In the genomic region with DNA sequence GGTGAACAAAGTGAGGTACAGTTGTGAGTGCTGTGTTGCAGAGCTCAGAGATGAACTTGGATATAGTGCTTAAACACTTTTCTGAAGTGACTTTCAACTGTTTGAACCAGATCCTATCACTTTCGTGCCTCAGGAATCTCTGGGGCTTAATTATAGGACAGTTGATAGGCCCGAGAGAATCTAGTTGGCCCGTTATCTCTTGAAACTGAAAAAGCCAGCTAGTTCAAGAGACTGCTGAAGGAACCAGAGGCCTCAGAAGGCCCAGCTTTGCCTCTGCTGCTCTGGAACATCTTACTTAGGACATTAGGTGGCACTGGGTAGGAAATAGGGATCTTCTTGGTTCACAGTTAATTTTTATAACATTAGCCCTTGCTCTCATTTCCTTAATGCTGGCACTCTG, we compare ENCODE assay signal across 18 mouse cellular contexts. TPM values are rescaled to one million over a fixed set of nuclear protein-coding genes. Genes with fewer than 3 reads are reported as not detected.
DNase-seq lines count a peak whose midpoint lies in the region; ATAC-seq and TF ChIP-seq lines count a peak whose summit lies in the region.
"Had no signal": no experiment of that assay in that cellular context is flagged by ENCODE, and none has a peak within 500 bp of the region (broad histone marks: within the 10 kb centered on the region; RNA-seq: fewer than 3 reads in every experiment).

No protein-coding gene starts in this region.

- 13% methylated on average over 3 of the region's 3 CpGs for WGBS in heart, embryonic 13.5 days
- WGBS in liver, embryonic 13.5 days (ENCODE audit: insufficient replicate concordance): 7% methylated on average over 3 of the region's 3 CpGs
- 24% methylated on average over 3 of the region's 3 CpGs for WGBS in liver, embryonic 11.5 days
- WGBS in liver, embryonic 14.5 days (ENCODE audit: insufficient replicate concordance): 8% methylated on average over 3 of the region's 3 CpGs

- no peak for TF ChIP-seq CTCF in liver, embryonic 14.5 days (IDR thresholded peaks at IDR 0.05; ENCODE audit: low read depth)

- TF ChIP-seq EP300 in liver, embryonic 14.5 days (IDR thresholded peaks at IDR 0.05; ENCODE audit: low read depth): no peak

- H3K36me3 ChIP-seq in heart, embryonic 13.5 days: peaks cover 4% of the 10 kb centered on the region; the same call in 1 of the 2 replicates
- H3K36me3 ChIP-seq in liver, embryonic 13.5 days: no peaks in the 10 kb centered on the region
- H3K36me3 ChIP-seq in liver, embryonic 11.5 days (ENCODE audit: control insufficient read depth, insufficient read depth, low read length): no peaks in the 10 kb centered on the region
- no peaks in the 10 kb centered on the region for H3K36me3 ChIP-seq in liver, embryonic 14.5 days (replicated peaks; ENCODE audit: control insufficient read depth, insufficient read depth, low read depth)
- H3K36me3 ChIP-seq: embryonic facial prominence, embryonic 13.5 days; intestine, embryonic 15.5 days; lung, embryonic 15.5 days; neural tube, embryonic 12.5 days had no signal

- DNase-seq in heart, postnatal 10 days: no peak
- no peak for DNase-seq in liver, embryonic 13.5 days
- DNase-seq in liver, embryonic 11.5 days (ENCODE audit: low spot score): no peak
- no peak for DNase-seq in liver, embryonic 14.5 days (ENCODE audit: low read depth in 3 of 3, low spot score in 3 of 3)
- DNase-seq in left cerebral cortex, postnatal 14 days (ENCODE audit: low spot score in 2 of 2): no peak
- DNase-seq in frontal cortex, postnatal 14 days (ENCODE audit: low spot score in 2 of 2): no peak
- DNase-seq: adrenal gland, postnatal 25 days; B cell, adult 2 months; cerebellum, adult 8-10 months; spleen, adult 18-20 months; thymus, adult 18-20 months had no signal

- H3K4me1 ChIP-seq in heart, embryonic 13.5 days: peaks cover 72% of the 10 kb centered on the region
- H3K4me1 ChIP-seq in liver, embryonic 13.5 days (replicated peaks): peaks cover 64% of the 10 kb centered on the region
- H3K4me1 ChIP-seq in liver, embryonic 11.5 days (replicated peaks; ENCODE audit: control insufficient read depth, insufficient read depth, low read length): peaks cover 33% of the 10 kb centered on the region
- H3K4me1 ChIP-seq in liver, embryonic 14.5 days (replicated peaks; ENCODE audit: control insufficient read depth in 2 of 2, insufficient read depth in 2 of 2, low read length in 1 of 2): peaks cover 13 to 29% of the 10 kb centered on the region in 2 experiments
- H3K4me1 ChIP-seq: neural tube, embryonic 12.5 days had no signal

- intact Hi-C loops in heart, postnatal 10 days (cut with DNase I): no loop called here
- intact Hi-C loops in left cerebral cortex, postnatal 14 days (cut with DNase I): no loop called here

- peak overlapping the region; percentile 14 for H3K4me2 ChIP-seq in heart, embryonic 13.5 days
- 0 out of 2 replicates have a peak overlapping the region, but pooled peaks have one; percentile 8 for H3K4me2 ChIP-seq in liver, embryonic 13.5 days
- H3K4me2 ChIP-seq in liver, embryonic 11.5 days: no peak overlapping the region
- H3K4me2 ChIP-seq in liver, embryonic 14.5 days (ENCODE audit: low read depth): peak overlapping the region; percentile 13; the same call in 1 of the 2 replicates
- H3K4me2 ChIP-seq: embryonic facial prominence, embryonic 13.5 days; hindbrain, embryonic 14.5 days; intestine, embryonic 15.5 days; lung, embryonic 15.5 days; neural tube, embryonic 12.5 days had no signal

- ATAC-seq in heart, embryonic 13.5 days (ENCODE audit: extremely low read depth, insufficient number of reproducible peaks, low FRiP score, low TSS enrichment): no peak
- peak; percentile 64; the same call in 1 of the 2 replicates for ATAC-seq in liver, embryonic 13.5 days (ENCODE audit: low read depth)
- no peak for ATAC-seq in liver, embryonic 11.5 days (replicated peaks; ENCODE audit: low FRiP score)
- ATAC-seq in liver, embryonic 14.5 days (ENCODE audit: insufficient read depth): peak; percentile 44; the same call in 1 of the 2 replicates
- ATAC-seq: intestine, embryonic 15.5 days had no signal

- H3K27me3 ChIP-seq in heart, embryonic 13.5 days (replicated peaks): no peaks in the 10 kb centered on the region
- no peaks in the 10 kb centered on the region for H3K27me3 ChIP-seq in liver, embryonic 13.5 days
- no peaks in the 10 kb centered on the region for H3K27me3 ChIP-seq in liver, embryonic 11.5 days (replicated peaks; ENCODE audit: control insufficient read depth, insufficient read depth, low read length)
- no peaks in the 10 kb centered on the region for H3K27me3 ChIP-seq in liver, embryonic 14.5 days (ENCODE audit: control insufficient read depth, insufficient read depth, low read length)
- H3K27me3 ChIP-seq: embryonic facial prominence, embryonic 13.5 days; intestine, embryonic 15.5 days; lung, embryonic 15.5 days; neural tube, embryonic 12.5 days had no signal

- H3K9me3 ChIP-seq in heart, embryonic 13.5 days: no peaks in the 10 kb centered on the region
- no peaks in the 10 kb centered on the region for H3K9me3 ChIP-seq in liver, embryonic 13.5 days (replicated peaks)
- no peaks in the 10 kb centered on the region for H3K9me3 ChIP-seq in liver, embryonic 11.5 days (ENCODE audit: control insufficient read depth, low read length)
- no peaks in the 10 kb centered on the region for H3K9me3 ChIP-seq in liver, embryonic 14.5 days (ENCODE audit: control insufficient read depth, low read length)
- H3K9me3 ChIP-seq: embryonic facial prominence, embryonic 13.5 days; intestine, embryonic 15.5 days; lung, embryonic 15.5 days; neural tube, embryonic 12.5 days had no signal

- H3K9ac ChIP-seq in heart, embryonic 13.5 days: peak overlapping the region; percentile 15; the same call in 1 of the 2 replicates
- H3K9ac ChIP-seq in liver, embryonic 13.5 days: no peak overlapping the region
- no peak overlapping the region for H3K9ac ChIP-seq in liver, embryonic 11.5 days (ENCODE audit: low read depth, low read length)
- H3K9ac ChIP-seq in liver, embryonic 14.5 days (replicated peaks): no peak overlapping the region
- H3K9ac ChIP-seq: embryonic facial prominence, embryonic 13.5 days; hindbrain, embryonic 14.5 days; intestine, embryonic 15.5 days; lung, embryonic 15.5 days; neural tube, embryonic 12.5 days had no signal

- H3K4me3 ChIP-seq in heart, embryonic 13.5 days: no peak overlapping the region
- no peak overlapping the region for H3K4me3 ChIP-seq in liver, embryonic 13.5 days (replicated peaks)
- no peak overlapping the region for H3K4me3 ChIP-seq in liver, embryonic 11.5 days (ENCODE audit: low read depth, low read length)
- H3K4me3 ChIP-seq in liver, embryonic 14.5 days (ENCODE audit: insufficient read depth in 1 of 2, low read depth in 2 of 2, low read length in 2 of 2): no peak overlapping the region
- H3K4me3 ChIP-seq: embryonic facial prominence, embryonic 13.5 days; intestine, embryonic 15.5 days; lung, embryonic 15.5 days; neural tube, embryonic 12.5 days had no signal

- peak overlapping the region; percentile 76 for H3K27ac ChIP-seq in heart, embryonic 13.5 days (replicated peaks)
- 0 out of 2 replicates have a peak overlapping the region, but pooled peaks have one; percentile 23 for H3K27ac ChIP-seq in liver, embryonic 13.5 days
- H3K27ac ChIP-seq in liver, embryonic 11.5 days (ENCODE audit: low read depth, low read length): no peak overlapping the region
- no peak overlapping the region for H3K27ac ChIP-seq in liver, embryonic 14.5 days
- H3K27ac ChIP-seq: embryonic facial prominence, embryonic 13.5 days; hindbrain, embryonic 14.5 days; intestine, embryonic 15.5 days; kidney, postnatal 0 days; lung, embryonic 15.5 days; neural tube, embryonic 12.5 days had no signal

RNA-seq across cellular contexts. Expression of a gene that starts 17.4 kb away (rescaled TPM):
- polyA plus RNA-seq in heart, embryonic 13.5 days (2015; fragmentation: Nextera tagmentation; extraction: Ambion mirVana): 88.1 and 100.0 TPM in 2 replicates
- 100 to 1,000 TPM; 114 to 115 TPM for total RNA-seq in heart, postnatal 10 days (2021)
- polyA plus RNA-seq in liver, embryonic 13.5 days (2015; fragmentation: Nextera tagmentation; extraction: Ambion mirVana): 39.6 and 40.5 TPM in 2 replicates
- polyA plus RNA-seq in liver, embryonic 11.5 days (2014; fragmentation: Nextera tagmentation; extraction: Ambion mirVana): 69.4 and 74.9 TPM in 2 replicates
- 13.2 and 18.7 TPM in 2 replicates for polyA plus RNA-seq in liver, embryonic 14.5 days (2012; rRNA removed)
- 27.2 and 32.5 TPM in 2 replicates for polyA plus RNA-seq in liver, embryonic 14.5 days (2014; fragmentation: Nextera tagmentation; extraction: Ambion mirVana)
- total RNA-seq in left cerebral cortex, postnatal 14 days (2021): 100 to 1,000 TPM; 127 to 136 TPM

Comparison
In these comparisons a context has a peak if more than half of its experiments do, and no peak if none do; other contexts are left out.
1. ATAC-seq: peak in liver, embryonic 13.5 days (single experiment) and liver, embryonic 14.5 days (single experiment); none in heart, embryonic 13.5 days (single experiment) and liver, embryonic 11.5 days (single experiment).
2. H3K27ac ChIP-seq: peak in heart, embryonic 13.5 days (single experiment) and liver, embryonic 13.5 days (single experiment); none in liver, embryonic 11.5 days (single experiment) and liver, embryonic 14.5 days (single experiment).